Mouse (Mus musculus) small intestine, adult 2 months (tissue): ENCODE results near the gene Csnk1g1.

Source experiments
- CTCF ChIP-seq: fragments of 200-500 bp; IDR thresholded peaks from 2 replicates; pipeline ENCODE4 v1.5.1; 2012; ENCODE audit warnings: low read depth, mild to moderate bottlenecking, control low read depth, inconsistent platforms, low read length, moderate library complexity, mixed read lengths; ENCODE audit not compliant: insufficient replicate concordance, insufficient read length; ENCODE audit errors: extremely low read depth
- POLR2A ChIP-seq: fragments of 200-500 bp; IDR thresholded peaks from 2 replicates; pipeline ENCODE4 v1.6.1; 2012; ENCODE audit warnings: low read depth, mild to moderate bottlenecking, control low read depth, inconsistent platforms, low read length, moderate library complexity

GRCm38 (mm10) chr9:66059583-66060307 is 151.0 kb downstream of the Csnk1g1 start, which contains the start of gene Ppib:
- TF ChIP-seq POLR2A (peak; percentile 73), CTCF (no peak)
